Mouse (Mus musculus): ENCODE results near the gene Adap1.

Gene Adap1

GRCm38 (mm10) chr5:139323260-139323924 is 2.0 kb downstream of the Adap1 start:
- DNase-seq (ENCODE audit: low read depth, low spot score), result peak; percentile 80

DNA sequence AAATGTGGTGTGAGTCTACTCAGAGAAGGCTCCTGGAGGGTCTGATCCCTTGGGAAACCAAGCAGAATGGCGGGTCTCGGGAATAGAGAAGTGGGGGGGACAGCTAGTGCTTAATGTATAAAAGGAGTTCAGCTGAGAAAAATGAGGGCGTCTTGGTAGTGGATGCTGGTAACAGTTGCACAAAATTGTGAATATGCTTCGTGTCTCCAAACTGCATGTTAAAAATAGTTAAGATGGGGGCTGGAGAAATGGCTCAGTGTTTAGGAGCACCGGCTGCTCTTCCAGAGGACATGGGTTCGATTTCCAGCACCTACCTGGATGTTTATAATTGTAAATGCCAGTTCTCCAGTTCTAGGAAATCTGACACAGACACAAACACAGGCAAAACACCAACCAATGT is 4.1 kb downstream of the Adap1 start:
- DNase-seq (ENCODE audit: low read depth, low spot score), result peak; percentile 76

DNA sequence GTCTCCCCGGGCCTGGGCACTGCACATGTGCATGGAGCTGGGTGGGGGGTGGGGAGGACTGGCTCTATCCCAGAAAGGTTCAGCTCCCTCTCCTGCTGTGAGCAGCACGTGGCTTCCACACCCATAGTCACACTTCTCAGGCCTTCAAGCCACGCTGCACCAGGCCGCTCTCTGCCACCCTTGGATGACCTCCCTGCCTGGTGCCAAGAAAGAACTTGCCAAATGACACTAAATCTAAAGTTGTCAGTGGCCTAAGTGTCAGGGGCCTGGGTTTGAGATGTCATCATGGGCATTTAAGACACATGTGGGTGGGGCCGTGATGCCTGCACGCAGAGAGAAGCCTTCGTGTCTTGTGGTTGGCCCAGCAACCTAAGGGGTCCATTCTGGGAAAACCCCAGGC is 5.0 kb downstream of the Adap1 start:
- no peak for DNase-seq (ENCODE audit: low read depth, low spot score)

DNA sequence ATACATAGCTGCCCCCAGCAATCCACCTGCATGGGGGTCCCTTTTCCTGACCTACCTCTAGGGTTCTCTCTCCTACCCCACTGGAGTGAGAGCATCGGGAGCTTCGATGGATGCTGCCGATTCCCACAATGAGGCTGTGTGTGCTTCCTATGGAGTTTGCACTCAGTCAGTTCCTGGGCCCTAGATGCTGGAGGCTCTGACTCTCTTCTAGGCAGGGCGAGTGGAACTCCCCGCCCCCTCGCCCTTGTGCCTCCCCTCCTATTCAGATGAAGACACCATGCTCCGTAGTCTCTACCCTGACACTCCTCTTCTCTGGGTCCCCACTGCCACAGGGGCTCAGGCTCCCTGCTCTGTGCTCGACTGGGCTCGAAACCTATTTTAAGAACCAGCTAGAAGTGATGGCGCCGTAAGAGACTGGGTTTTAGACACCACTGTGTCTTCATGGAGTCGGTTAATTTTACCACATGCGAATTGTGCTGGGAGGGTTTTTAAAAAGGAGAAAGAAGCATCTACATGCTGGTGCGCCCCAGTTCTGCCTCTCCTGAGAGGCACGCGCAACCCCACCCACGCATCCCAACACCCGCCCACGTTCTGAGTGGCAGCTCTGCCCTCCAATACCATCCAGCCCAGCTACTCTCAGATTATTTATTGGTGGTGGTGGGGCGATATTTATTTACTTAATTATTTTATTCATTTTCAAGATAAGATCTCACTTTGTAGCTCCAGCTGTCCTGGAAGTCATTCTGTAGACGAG is 7.5 kb downstream of the Adap1 start:
- peak; percentile 78 for DNase-seq (ENCODE audit: low read depth, low spot score)

DNA sequence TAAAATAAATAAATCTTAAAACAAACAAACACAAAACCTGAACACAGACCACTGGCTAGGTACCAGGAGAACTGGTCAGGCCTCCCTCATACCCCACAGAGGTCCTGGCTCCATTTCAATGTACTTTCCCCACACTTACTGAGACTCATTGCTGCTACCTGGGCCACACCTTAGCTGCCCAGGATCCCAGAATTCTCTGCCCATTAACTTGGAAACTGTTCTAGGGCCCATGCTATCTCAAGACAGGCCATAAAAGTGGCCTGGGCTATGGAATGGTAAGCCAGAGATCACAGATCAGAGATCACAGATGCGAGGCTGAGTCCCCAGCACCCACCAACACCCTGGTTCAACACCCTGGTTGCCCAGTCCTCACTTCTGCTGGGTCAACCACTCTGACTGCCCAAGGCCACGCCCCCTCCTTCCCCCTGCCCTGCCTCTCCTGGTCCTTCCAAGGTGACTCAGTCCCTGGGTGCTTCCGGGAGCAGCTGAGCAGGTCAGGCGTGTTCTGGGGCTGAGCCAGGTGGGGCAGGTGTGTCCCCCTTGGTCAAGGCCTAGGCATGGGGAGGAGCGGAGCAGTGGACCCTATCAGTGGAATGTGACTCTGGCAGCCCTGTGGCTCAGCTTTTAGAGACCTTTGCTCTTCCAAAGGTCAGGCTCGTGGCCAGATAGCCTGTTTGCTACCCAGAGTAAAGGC is 8.3 kb downstream of the Adap1 start:
- no peak for DNase-seq (ENCODE audit: low read depth, low spot score)

GRCm38 (mm10) chr5:139314941-139315642 is 10.3 kb downstream of the Adap1 start:
- DNase-seq (ENCODE audit: low read depth, low spot score), result no peak

GRCm38 (mm10) chr5:139313536-139313935 is 11.9 kb downstream of the Adap1 start:
- DNase-seq (ENCODE audit: low read depth, low spot score), result no peak

GRCm38 (mm10) chr5:139311822-139312221 is 13.6 kb downstream of the Adap1 start:
- peak; percentile 71 for DNase-seq (ENCODE audit: low read depth, low spot score)

- no peak for DNase-seq (ENCODE audit: low read depth, low spot score)
Observed at GRCm38 (mm10) chr5:139310477-139310876, 14.9 kb downstream of the Adap1 start.

- DNase-seq (ENCODE audit: low read depth, low spot score), result no peak
Observed at GRCm38 (mm10) chr5:139309946-139310345, 15.5 kb downstream of the Adap1 start.

DNA sequence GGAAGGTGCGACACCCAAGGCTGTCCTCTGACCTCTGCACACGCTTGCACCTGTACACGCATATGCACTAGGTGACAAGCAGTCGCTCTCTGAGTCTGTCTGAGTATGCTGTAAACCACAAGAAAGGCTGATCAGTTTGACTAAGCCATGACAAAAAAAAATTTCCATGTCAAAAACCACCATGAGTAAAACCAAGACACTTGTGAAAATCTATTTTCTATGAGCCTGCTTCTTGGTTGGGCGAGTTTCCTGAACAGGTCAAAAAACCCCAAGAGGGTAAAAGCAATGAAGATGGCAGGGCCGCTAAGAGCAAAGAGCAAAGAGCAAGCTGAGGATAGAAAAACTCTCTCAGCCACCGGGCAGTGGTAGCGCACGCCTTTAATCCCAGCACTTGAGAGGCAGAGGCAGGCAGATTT is 21.8 kb downstream of the Adap1 start:
- no peak for DNase-seq (ENCODE audit: low read depth, low spot score)

DNA sequence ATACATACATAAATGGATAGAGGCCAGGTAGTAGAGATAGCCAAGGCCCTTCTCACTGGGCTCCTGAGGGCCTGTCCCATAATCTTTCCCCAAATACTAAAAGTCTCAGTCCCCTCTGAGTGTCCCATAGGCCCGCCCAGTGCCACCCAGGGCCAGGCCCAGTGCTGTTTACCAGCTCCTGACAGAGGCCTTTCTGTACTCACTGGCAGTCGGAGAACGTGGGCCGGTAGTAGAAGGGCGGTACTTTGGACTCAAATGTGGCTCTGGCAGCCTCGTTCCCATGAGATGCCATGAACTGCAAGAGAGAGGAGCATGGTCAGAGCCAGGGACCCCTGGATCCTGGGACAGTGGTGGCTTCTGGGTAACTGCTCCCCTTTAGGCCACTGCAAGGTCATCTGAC is 23.3 kb downstream of the Adap1 start:
- DNase-seq (ENCODE audit: low read depth, low spot score), result peak; percentile 91

DNA sequence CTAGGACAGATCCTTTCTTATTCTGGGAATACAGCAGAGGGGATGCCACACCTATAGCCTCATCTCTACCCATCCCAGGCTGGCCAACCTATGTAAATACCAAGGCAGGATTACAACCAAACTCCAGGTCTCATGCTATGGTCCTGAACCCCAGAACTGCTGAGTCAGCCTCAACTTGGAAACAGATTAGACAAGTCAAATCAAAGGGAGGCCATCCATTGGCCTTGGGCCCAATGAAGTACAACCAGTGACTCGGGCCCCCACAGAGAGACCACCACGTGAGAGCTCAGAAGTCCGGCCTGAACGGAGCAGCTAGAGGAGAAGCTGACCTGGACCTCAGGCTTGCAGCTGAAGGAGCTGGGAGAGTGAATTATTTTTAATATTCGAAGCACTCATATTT is 27.7 kb downstream of the Adap1 start:
- DNase-seq (ENCODE audit: low read depth, low spot score), result no peak

GRCm38 (mm10) chr5:139297092-139297491 is 28.3 kb downstream of the Adap1 start:
- no peak for DNase-seq (ENCODE audit: low read depth, low spot score)

DNA sequence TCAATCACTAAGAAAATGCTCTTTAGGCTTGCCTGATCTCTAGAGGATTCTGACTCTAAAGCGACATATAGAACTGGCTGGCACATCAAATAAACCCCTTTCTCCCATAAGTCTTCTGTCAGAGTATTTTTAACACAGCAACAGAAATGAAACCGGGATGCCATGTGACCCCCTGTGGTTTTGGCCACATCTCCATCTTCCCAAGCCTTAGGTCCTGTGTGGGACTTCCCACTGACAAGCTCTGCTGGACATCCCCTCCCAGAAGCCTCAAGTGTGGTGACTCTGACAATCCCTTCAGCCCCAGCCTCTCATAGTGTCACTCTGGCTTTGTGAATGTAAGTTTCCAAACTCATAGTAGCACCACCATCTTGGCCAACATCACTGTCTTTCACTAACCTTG is 31.3 kb downstream of the Adap1 start:
- DNase-seq (ENCODE audit: low read depth, low spot score), result no peak

GRCm38 (mm10) chr5:139291811-139292560 is 33.4 kb downstream of the Adap1 start:
- no peak for DNase-seq (ENCODE audit: low read depth, low spot score)

- no peak for DNase-seq (ENCODE audit: low read depth, low spot score)
Observed at GRCm38 (mm10) chr5:139290467-139291259, 34.8 kb downstream of the Adap1 start.

GRCm38 (mm10) chr5:139288591-139288990 is 36.8 kb downstream of the Adap1 start:
- peak; percentile 58 for DNase-seq (ENCODE audit: low read depth, low spot score)

DNA sequence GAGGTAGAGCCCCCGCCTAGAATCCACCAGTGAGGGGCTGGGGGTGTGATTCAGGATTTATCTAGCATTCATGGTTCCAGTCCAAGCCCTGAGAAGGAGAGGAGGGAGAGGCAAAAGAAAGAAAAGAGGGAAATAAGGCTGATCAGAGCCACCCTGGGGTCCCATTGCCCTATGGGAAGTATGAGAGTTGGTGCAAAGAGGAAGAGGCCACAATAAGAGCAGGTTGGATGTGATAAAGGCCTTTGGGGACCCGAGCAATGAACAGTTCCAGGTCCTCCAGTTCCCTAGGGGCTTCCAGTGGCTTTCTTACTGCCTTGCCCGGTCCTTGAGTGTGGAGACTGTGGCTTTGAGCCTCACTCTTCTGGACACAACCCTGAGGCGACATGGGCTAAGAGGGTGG is 37.6 kb downstream of the Adap1 start:
- DNase-seq (ENCODE audit: low read depth, low spot score), result no peak

GRCm38 (mm10) chr5:139287099-139287498 is 38.3 kb downstream of the Adap1 start:
- DNase-seq (ENCODE audit: low read depth, low spot score), result no peak

All from brain, adult 2 months (tissue).